Mouse (Mus musculus) neural tube, embryonic 12.5 days (tissue): ENCODE results near the gene Gm21721. TPM values are rescaled to one million over a fixed set of nuclear protein-coding genes. Genes with fewer than 3 reads are reported as not detected.
"Not testable (repeated sequence)": the region's sequence is repeated elsewhere in the genome, so short reads cannot be mapped to it uniquely, and the experiment has no call there.

Experiments used
- ATAC-seq: fragments of 200-750 bp; cut with Nextera tagmentation; 2 replicates; pipeline ENCODE4 v1.8.0; 2017; ENCODE audit warnings: low read depth, mild to moderate bottlenecking, moderate TSS enrichment, moderate library complexity; ENCODE audit not compliant: low FRiP score
- H3K27ac ChIP-seq: fragments of 300-500 bp; sonication (generic); 2 replicates; pipeline ENCODE4 v1.5.1; 2016
- H3K27me3 ChIP-seq: fragments of 300-500 bp; sonication (generic); replicated peaks from 2 replicates; pipeline ENCODE4 v1.6.1; 2016; ENCODE audit warnings: mild to moderate bottlenecking
- H3K36me3 ChIP-seq: fragments of 300-500 bp; sonication (generic); 2 replicates; pipeline ENCODE4 v1.6.1; 2016; ENCODE audit warnings: mild to moderate bottlenecking
- H3K4me1 ChIP-seq: fragments of 300-500 bp; sonication (generic); 2 replicates; pipeline ENCODE4 v1.6.1; 2016
- H3K4me2 ChIP-seq: fragments of 300-500 bp; sonication (generic); replicated peaks from 2 replicates; pipeline ENCODE4 v1.6.1; 2016; ENCODE audit warnings: mild to moderate bottlenecking
- H3K4me3 ChIP-seq: fragments of 300-500 bp; sonication (generic); 2 replicates; pipeline ENCODE4 v1.5.1; 2016
- H3K9ac ChIP-seq: fragments of 300-500 bp; sonication (generic); 2 replicates; pipeline ENCODE4 v1.6.1; 2016; ENCODE audit warnings: mild to moderate bottlenecking
- H3K9me3 ChIP-seq: fragments of 300-500 bp; sonication (generic); 2 replicates; pipeline ENCODE4 v1.6.1; 2016; ENCODE audit warnings: mild to moderate bottlenecking
- WGBS: fragments of 180-500 bp; shearing (Covaris S2); methylation state at CpG from one replicate; pipeline ENCODE4 v1.1.7; 2016; 5-methylcytosine and 5-hydroxymethylcytosine counted together
- polyA plus RNA-seq: library from polyadenylated mRNA; unstranded; fragments of >200 nt; fragmentation: Nextera tagmentation; extraction: Ambion mirVana; gene quantifications from 2 replicates; pipeline ENCODE4 v1.2.1, GENCODE M21; 2016

Gm21721 gene
- not detected in 2 replicates for polyA plus RNA-seq

DNA sequence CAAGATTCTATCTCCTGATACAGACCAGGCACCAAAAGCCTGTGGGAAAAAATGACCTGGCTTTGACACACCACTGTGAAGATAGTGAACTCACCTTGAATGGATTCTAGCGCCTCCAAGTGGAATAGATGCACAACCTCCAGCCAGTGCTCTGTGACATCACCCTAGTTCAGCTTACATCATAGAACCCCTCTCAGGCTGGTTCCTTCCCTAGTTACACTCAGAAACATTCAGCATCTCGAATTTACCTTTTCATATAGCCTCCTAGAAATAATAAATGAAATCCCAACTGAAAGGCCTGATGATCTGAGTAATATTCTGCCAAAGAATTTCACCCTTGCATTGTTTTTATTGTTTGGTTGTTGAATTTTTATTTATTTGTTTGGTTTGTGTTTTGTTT is at the start of gene Gm21721:
TSS of gene Gm21721 (minus strand) at position 101 of the 400 bp plus-strand sequence.
- H3K4me3 ChIP-seq, H3K9ac ChIP-seq, H3K27me3 ChIP-seq, H3K4me1 ChIP-seq, H3K36me3 ChIP-seq, H3K9me3 ChIP-seq, H3K4me2 ChIP-seq, H3K27ac ChIP-seq, ATAC-seq: not testable (repeated sequence)
- WGBS, result no CpG with 5 or more reads among the region's 2 CpGs

Other genes with a start within 250 kb of the Gm21721 start
- not detected in 2 replicates for gene Gm21292, start 68.3 kb downstream of the Gm21721 start, polyA plus RNA-seq
- gene Gm21812, start 145.0 kb upstream of the Gm21721 start, polyA plus RNA-seq, result not detected in 2 replicates
- gene Gm21874, start 214.0 kb upstream of the Gm21721 start, polyA plus RNA-seq, result not detected in 2 replicates